Mouse (Mus musculus) MEL (cell line): Measurements from ENCODE around the gene 1110008P14Rik. TPM values are rescaled to one million over a fixed set of nuclear protein-coding genes. Genes with fewer than 3 reads are reported as not detected.
A peak's percentile ranks its signal among the peaks of the same experiment; 100 is the strongest.

ENCODE experiments used
- DNase-seq: peaks from one replicate; pipeline ENCODE4 v3.0.0; 2011; ENCODE audit warnings: low read depth, low spot score
- H3K27ac ChIP-seq: 2 replicates; pipeline ENCODE4 v1.5.1; 2012; ENCODE audit warnings: low read depth, mild to moderate bottlenecking, control low read depth, low read length, moderate library complexity; ENCODE audit not compliant: control insufficient read depth
- H3K27me3 ChIP-seq, 2 experiments: fragments of 150-350 bp in 1 of 2; sonication (generic) in 1 of 2; 2 replicates each; pipeline ENCODE4 v1.6.1; 2012; ENCODE audit warnings: low read length in 2 of 2, mild to moderate bottlenecking in 2 of 2, improper control_type of control experiment in 1 of 2, moderate library complexity in 1 of 2; ENCODE audit not compliant: insufficient read depth in 2 of 2, control insufficient read depth in 1 of 2
- H3K36me3 ChIP-seq, 2 experiments: 2 replicates each; pipeline ENCODE4 v1.6.1; 2012 to 2014; ENCODE audit warnings: low read length in 2 of 2, improper control_type of control experiment in 1 of 2, inconsistent platforms in 1 of 2, mild to moderate bottlenecking in 1 of 2; ENCODE audit not compliant: insufficient read depth in 2 of 2, control insufficient read depth in 1 of 2
- H3K4me1 ChIP-seq, 2 experiments: fragments of 150-350 bp in 1 of 2; sonication (generic) in 1 of 2; 2 replicates each; pipeline ENCODE4 v1.6.1; 2012; ENCODE audit warnings: low read length in 2 of 2, improper control_type of control experiment in 1 of 2, mild to moderate bottlenecking in 1 of 2; ENCODE audit not compliant: insufficient read depth in 2 of 2, control insufficient read depth in 1 of 2
- H3K4me3 ChIP-seq, 2 experiments: fragments of 150-350 bp in 1 of 2; sonication (generic) in 1 of 2; 2 replicates each; pipeline ENCODE4 v1.5.1; 2012; ENCODE audit warnings: low read depth in 2 of 2, low read length in 2 of 2, mild to moderate bottlenecking in 2 of 2, moderate library complexity in 2 of 2, control low read depth in 1 of 2, improper control_type of control experiment in 1 of 2; ENCODE audit not compliant: control insufficient read depth in 1 of 2, insufficient read depth in 1 of 2
- H3K79me2 ChIP-seq: 2 replicates; pipeline ENCODE4 v1.6.1; 2012; ENCODE audit warnings: mild to moderate bottlenecking, low read length, moderate library complexity; ENCODE audit not compliant: control insufficient read depth, poor library complexity, insufficient read depth
- H3K9ac ChIP-seq: 2 replicates; pipeline ENCODE4 v1.6.1; 2012; ENCODE audit warnings: low read depth, mild to moderate bottlenecking, control low read depth, low read length, moderate library complexity; ENCODE audit not compliant: control insufficient read depth, poor library complexity, severe bottlenecking
- H3K9me3 ChIP-seq: fragments of 150-350 bp; sonication (generic); replicated peaks from 2 replicates; pipeline ENCODE4 v1.6.1; 2012; ENCODE audit warnings: mild to moderate bottlenecking, low read length, improper control_type of control experiment, moderate library complexity; ENCODE audit not compliant: insufficient read depth
- CHD1 ChIP-seq: IDR thresholded peaks from 2 replicates; pipeline ENCODE4 v1.6.1; 2012; ENCODE audit warnings: low read depth, mild to moderate bottlenecking, inconsistent platforms, low read length, improper control_type of control experiment
- ETS1 ChIP-seq: IDR thresholded peaks from 2 replicates; pipeline ENCODE4 v1.6.1; 2012; ENCODE audit warnings: low read depth, mild to moderate bottlenecking, inconsistent platforms, low read length, improper control_type of control experiment, moderate library complexity
- GABPA ChIP-seq: IDR thresholded peaks from 2 replicates; pipeline ENCODE4 v1.6.1; 2012; ENCODE audit warnings: low read depth, mild to moderate bottlenecking, inconsistent platforms, low read length, improper control_type of control experiment, moderate library complexity
- GATA1 ChIP-seq: IDR thresholded peaks from 2 replicates; pipeline ENCODE4 v1.6.1; 2011; ENCODE audit warnings: low read depth, low read length, improper control_type of control experiment
- POLR2AphosphoS5 ChIP-seq: IDR thresholded peaks from 2 replicates; pipeline ENCODE4 v1.6.1; 2012; ENCODE audit warnings: low read depth, borderline replicate concordance, mild to moderate bottlenecking, inconsistent platforms, low read length, moderate library complexity, mixed read lengths
- TBP ChIP-seq: IDR thresholded peaks from 2 replicates; pipeline ENCODE4 v1.8.0; 2011; ENCODE audit warnings: low read depth, low read length, improper control_type of control experiment
- UBTF ChIP-seq: IDR thresholded peaks from 2 replicates; pipeline ENCODE4 v1.6.1; 2012; ENCODE audit warnings: low read depth, mild to moderate bottlenecking, inconsistent platforms, low read length, improper control_type of control experiment, moderate library complexity, borderline replicate concordance; ENCODE audit not compliant: insufficient read depth
- polyA plus RNA-seq, 2 experiments: library from polyadenylated mRNA; stranded (reverse) in 1 of 2; unstranded in 1 of 2; fragments of >175 nt in 1 of 2; fragments of >200 nt in 1 of 2; gene quantifications; 2 replicates each; pipeline versions ENCODE4 v1.2.1 to v1.2.4; 2012; ENCODE audit warnings: low replicate concordance in 2 of 2, low read depth in 1 of 2; ENCODE audit not compliant: insufficient read length in 2 of 2, insufficient read depth in 1 of 2, missing spikeins in 1 of 2
- total RNA-seq: library from RNA; depleted of rRNA; stranded (reverse); fragments of 300-350 nt; gene quantifications from 2 replicates; pipeline ENCODE4 v1.2.3, GENCODE M21; 2012

Gene 1110008P14Rik
- total and polyA plus RNA-seq, 3 experiments, result 62.9 to 63.5 TPM; not detected in 1

DNA sequence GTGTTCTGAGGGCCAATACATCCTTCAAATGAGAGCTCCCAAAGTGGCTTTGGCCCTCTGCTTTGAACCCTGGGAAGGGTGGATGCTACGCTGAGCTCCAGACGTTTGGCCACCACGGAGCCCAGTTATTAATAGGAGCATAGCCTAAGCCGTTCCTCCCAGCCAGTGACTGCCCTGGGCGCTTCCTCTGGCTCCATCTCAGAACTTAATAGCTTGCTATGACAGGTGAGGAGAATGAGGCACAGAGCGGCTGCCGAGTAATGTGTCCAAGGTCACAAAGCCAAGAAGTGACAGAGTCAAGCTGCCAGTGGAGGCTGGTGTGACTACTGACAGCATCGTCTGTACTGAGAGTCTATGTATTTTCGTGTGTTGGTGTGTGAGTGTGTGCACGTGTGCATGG lies 25.5 kb downstream of the 1110008P14Rik start:
- Histone ChIP-seq H3K9me3 (no peaks in the 10 kb centered on the region), H3K4me3 (no peak overlapping the region), H3K27me3 (peaks cover 3 to 4% of the 10 kb centered on the region in 2 experiments; a peak in 3 of 4 replicates), H3K79me2 (no peaks in the 10 kb centered on the region), H3K9ac (no peak overlapping the region), H3K36me3 (peaks cover 0 to 4% of the 10 kb centered on the region in 2 experiments; a peak in 2 of 4 replicates), H3K27ac (no peak overlapping the region), H3K4me1 (peaks cover 4 to 9% of the 10 kb centered on the region in 2 experiments; a peak in 3 of 4 replicates)
- no peak for DNase-seq
- no peak for TF ChIP-seq ETS1
- TF ChIP-seq TBP, result no peak

DNA sequence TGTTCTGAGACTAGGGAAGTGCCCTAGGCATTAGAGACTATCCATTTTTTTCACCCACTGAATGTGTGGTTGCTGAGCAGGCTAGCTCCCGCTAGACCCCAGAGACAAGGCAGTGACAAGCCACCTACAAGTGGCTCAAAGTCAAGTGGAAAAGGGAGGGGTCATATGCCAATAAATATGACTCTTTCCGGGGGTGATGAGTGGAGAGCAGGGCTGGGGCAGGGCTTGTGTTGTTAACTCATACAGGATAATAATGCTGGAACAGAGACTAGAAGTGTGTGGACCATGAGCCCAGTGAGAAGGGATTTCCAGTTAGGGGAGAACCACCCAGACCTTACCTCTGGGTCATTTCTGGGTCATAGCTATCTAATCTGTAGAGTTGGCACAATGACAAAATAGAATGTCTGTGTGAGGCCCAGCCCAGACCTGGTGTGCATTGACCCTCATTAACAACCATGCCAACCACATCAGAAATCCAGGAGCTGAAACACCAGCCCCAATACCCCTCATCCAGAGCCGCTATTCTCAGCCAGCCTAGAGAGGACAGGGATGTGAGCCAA lies 27.3 kb downstream of the 1110008P14Rik start:
- H3K4me3 ChIP-seq, result no peak overlapping the region
- no peak overlapping the region for H3K27ac ChIP-seq
- peaks cover 4 to 9% of the 10 kb centered on the region in 2 experiments; a peak in 3 of 4 replicates for H3K4me1 ChIP-seq
- H3K36me3 ChIP-seq, result peaks cover 0 to 4% of the 10 kb centered on the region in 2 experiments; a peak in 2 of 4 replicates
- no peak overlapping the region for H3K9ac ChIP-seq
- peaks cover 1 to 4% of the 10 kb centered on the region in 2 experiments; a peak in 3 of 4 replicates for H3K27me3 ChIP-seq
- H3K9me3 ChIP-seq, result no peaks in the 10 kb centered on the region
- DNase-seq, result no peak
- TF ChIP-seq GABPA (no peak), UBTF (no peak), POLR2AphosphoS5 (no peak)
- TF ChIP-seq, all 39 proteins: peak for 0
- H3K79me2 ChIP-seq, result no peaks in the 10 kb centered on the region

DNA sequence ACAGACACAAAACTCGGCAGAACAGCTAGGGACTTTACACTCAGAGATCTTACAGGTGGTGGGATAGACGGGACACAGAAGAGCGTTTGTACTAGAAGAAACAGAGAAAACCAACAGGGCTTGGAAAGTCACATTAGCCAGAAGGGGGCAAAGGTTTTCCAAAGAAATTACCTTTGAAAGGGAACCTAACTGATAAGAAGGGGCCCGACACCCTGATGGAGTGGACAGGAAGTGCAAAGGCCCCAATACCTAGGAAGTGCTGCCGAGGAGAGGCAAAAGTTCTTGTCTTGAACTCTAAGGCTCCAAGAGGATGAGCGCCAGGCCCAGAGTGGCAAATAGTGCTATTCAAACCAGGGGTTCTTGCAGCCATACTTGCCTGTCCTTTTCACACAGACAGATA lies 27.9 kb downstream of the 1110008P14Rik start:
- Histone ChIP-seq H3K36me3 (peaks cover 0 to 4% of the 10 kb centered on the region in 2 experiments; a peak in 2 of 4 replicates), H3K4me1 (peaks cover 4 to 9% of the 10 kb centered on the region in 2 experiments; a peak in 3 of 4 replicates), H3K9ac (peak overlapping the region; percentile 44), H3K27ac (no peak overlapping the region), H3K79me2 (no peaks in the 10 kb centered on the region), H3K27me3 (peaks cover under 1 to 4% of the 10 kb centered on the region in 2 experiments; a peak in 2 of 4 replicates), H3K9me3 (no peaks in the 10 kb centered on the region), H3K4me3 (peak overlapping the region; percentile 55 to 67; a peak in 3 of 4 replicates)
- peak; percentile 27 for DNase-seq
- TF ChIP-seq GATA1 (peak; percentile 3; the same call in 1 of the 2 replicates), CHD1 (no peak)
